In genomic region chr7:121035161-121035721, GRCm38 (mm10) we compare ENCODE assay signal across 8 mouse cellular contexts. TPM values are rescaled to one million over a fixed set of nuclear protein-coding genes. Genes with fewer than 3 reads are reported as not detected.
DNase-seq lines count a peak whose midpoint lies in the region; ATAC-seq lines count a peak whose summit lies in the region.

No protein-coding gene starts in this region.

- ATAC-seq in activated CD4-positive, CD25-positive, alpha-beta regulatory T cell, adult 4 months, result peak; percentile 2
- peak; percentile 32; the same call in 1 of the 2 replicates for ATAC-seq in embryonic facial prominence, embryonic 15.5 days (ENCODE audit: insufficient number of reproducible peaks, low FRiP score, low TSS enrichment, low read depth)
- ATAC-seq in midbrain, embryonic 11.5 days (ENCODE audit: low FRiP score), result peak; percentile 43

- H3K4me1 ChIP-seq in embryonic facial prominence, embryonic 15.5 days, result peaks cover 19% of the 10 kb centered on the region
- peaks cover 34% of the 10 kb centered on the region for H3K4me1 ChIP-seq in limb, embryonic 10.5 days
- peaks cover 13% of the 10 kb centered on the region for H3K4me1 ChIP-seq in midbrain, embryonic 11.5 days (ENCODE audit: control insufficient read depth, insufficient read depth, low read length)

- under 1% methylated on average over 24 of the region's 24 CpGs for WGBS in embryonic facial prominence, embryonic 15.5 days
- 1% methylated on average over 24 of the region's 24 CpGs for WGBS in limb, embryonic 10.5 days
- under 1% methylated on average over 24 of the region's 24 CpGs for WGBS in midbrain, embryonic 11.5 days

- H3K36me3 ChIP-seq in embryonic facial prominence, embryonic 15.5 days, result no peaks in the 10 kb centered on the region
- peaks cover 9% of the 10 kb centered on the region for H3K36me3 ChIP-seq in limb, embryonic 10.5 days
- H3K36me3 ChIP-seq in midbrain, embryonic 11.5 days (ENCODE audit: control insufficient read depth, insufficient read depth, low read length), result no peaks in the 10 kb centered on the region

- H3K4me3 ChIP-seq in embryonic facial prominence, embryonic 15.5 days (replicated peaks), result peak overlapping the region; percentile 85
- H3K4me3 ChIP-seq in limb, embryonic 10.5 days, result peak overlapping the region; percentile 73
- peak overlapping the region; percentile 88 for H3K4me3 ChIP-seq in midbrain, embryonic 11.5 days (ENCODE audit: low read depth, low read length)

- intact Hi-C loops in heart, postnatal 10 days (cut with DNase I), result loop anchor here (2.0 kb wide), 1 partner anchor 52 kb away; the partner anchor contains the start of genes Cdr2 and Mfsd13b

- H3K9me3 ChIP-seq in embryonic facial prominence, embryonic 15.5 days (replicated peaks), result no peaks in the 10 kb centered on the region
- no peaks in the 10 kb centered on the region for H3K9me3 ChIP-seq in limb, embryonic 10.5 days (replicated peaks)
- H3K9me3 ChIP-seq in midbrain, embryonic 11.5 days (ENCODE audit: control insufficient read depth, low read length), result no peaks in the 10 kb centered on the region

- H3K27ac ChIP-seq in embryonic facial prominence, embryonic 15.5 days (replicated peaks), result peak overlapping the region; percentile 93
- H3K27ac ChIP-seq in limb, embryonic 10.5 days, result peak overlapping the region; percentile 97
- H3K27ac ChIP-seq in midbrain, embryonic 11.5 days (ENCODE audit: low read depth, low read length), result peak overlapping the region; percentile 96

- H3K9ac ChIP-seq in embryonic facial prominence, embryonic 15.5 days, result peak overlapping the region; percentile 95
- H3K9ac ChIP-seq in midbrain, embryonic 11.5 days (ENCODE audit: low read length), result peak overlapping the region; percentile 99

- peak overlapping the region; percentile 61 for H3K4me2 ChIP-seq in embryonic facial prominence, embryonic 15.5 days (replicated peaks)
- H3K4me2 ChIP-seq in midbrain, embryonic 11.5 days, result peak overlapping the region; percentile 68

- H3K27me3 ChIP-seq in embryonic facial prominence, embryonic 15.5 days, result peaks cover 6% of the 10 kb centered on the region; the same call in 1 of the 2 replicates
- H3K27me3 ChIP-seq in limb, embryonic 10.5 days (ENCODE audit: low read depth, poor library complexity, severe bottlenecking), result peaks cover 9% of the 10 kb centered on the region
- H3K27me3 ChIP-seq in midbrain, embryonic 11.5 days (ENCODE audit: control insufficient read depth, insufficient read depth, low read length), result no peaks in the 10 kb centered on the region

- peak; percentile 17 to 29 for DNase-seq in right cerebral cortex, adult 2 months (ENCODE audit: low spot score in 2 of 2)
- DNase-seq in right cerebral cortex, postnatal 25 days, result no peak
- peak; percentile 68 to 70 for DNase-seq in heart, postnatal 10 days
- DNase-seq in limb, embryonic 10.5 days (ENCODE audit: low spot score), result peak; percentile 72
- DNase-seq in midbrain, embryonic 11.5 days (ENCODE audit: low spot score, missing footprints), result peak; percentile 95
- peak; percentile 59 for DNase-seq in yolk sac, embryonic 10.5 days (ENCODE audit: low spot score)

RNA-seq across cellular contexts. Expression of gene Mettl9, which starts 1.0 kb away (rescaled TPM):
- 1 to 10 TPM; 8.2 to 8.3 TPM for polyA plus RNA-seq in activated CD4-positive, CD25-positive, alpha-beta regulatory T cell, adult 4 months (2017; shearing (Covaris generic))
- polyA plus RNA-seq in embryonic facial prominence, embryonic 15.5 days (2015; fragmentation: Nextera tagmentation; extraction: Ambion mirVana), result 133 and 136 TPM in 2 replicates
- 100 to 1,000 TPM; 108 to 126 TPM for total RNA-seq in heart, postnatal 10 days (2021)
- polyA plus RNA-seq in limb, embryonic 10.5 days (2016; fragmentation: Nextera tagmentation; extraction: Ambion mirVana), result 205 and 223 TPM in 2 replicates
- 284 and 290 TPM in 2 replicates for polyA plus RNA-seq in midbrain, embryonic 11.5 days (2014; fragmentation: Nextera tagmentation; extraction: Ambion mirVana)

RNA-seq across cellular contexts. Expression of gene Igsf6, which starts 39.1 kb away (rescaled TPM):
- polyA plus RNA-seq in activated CD4-positive, CD25-positive, alpha-beta regulatory T cell, adult 4 months (2017; shearing (Covaris generic)), result under 1 TPM; 0.15 to 0.85 TPM
- polyA plus RNA-seq in embryonic facial prominence, embryonic 15.5 days (2015; fragmentation: Nextera tagmentation; extraction: Ambion mirVana), result 3.0 and 3.1 TPM in 2 replicates
- 1 to 10 TPM in 1 of 2 experiments, under 1 TPM in 1; 0.72 to 1.2 TPM for total RNA-seq in heart, postnatal 10 days (2021)
- polyA plus RNA-seq in limb, embryonic 10.5 days (2016; fragmentation: Nextera tagmentation; extraction: Ambion mirVana), result 0.65 and 1.1 TPM in 2 replicates
- polyA plus RNA-seq in midbrain, embryonic 11.5 days (2014; fragmentation: Nextera tagmentation; extraction: Ambion mirVana), result 0.94 and 0.96 TPM in 2 replicates

RNA-seq across cellular contexts. Expression of gene Otoa, which starts 46.2 kb away (rescaled TPM):
- not detected for polyA plus RNA-seq in activated CD4-positive, CD25-positive, alpha-beta regulatory T cell, adult 4 months (2017; shearing (Covaris generic))
- polyA plus RNA-seq in embryonic facial prominence, embryonic 15.5 days (2015; fragmentation: Nextera tagmentation; extraction: Ambion mirVana), result 0.61 and 0.75 TPM in 2 replicates
- 1 to 10 TPM; 2.3 to 4.9 TPM for total RNA-seq in heart, postnatal 10 days (2021)
- not detected in 2 replicates for polyA plus RNA-seq in limb, embryonic 10.5 days (2016; fragmentation: Nextera tagmentation; extraction: Ambion mirVana)
- 0.06 and 0.14 TPM in 2 replicates for polyA plus RNA-seq in midbrain, embryonic 11.5 days (2014; fragmentation: Nextera tagmentation; extraction: Ambion mirVana)

RNA-seq across cellular contexts. Expression of gene Mfsd13b, which starts 52.9 kb away (rescaled TPM):
- polyA plus RNA-seq in activated CD4-positive, CD25-positive, alpha-beta regulatory T cell, adult 4 months (2017; shearing (Covaris generic)), result not detected
- 0.17 TPM in 1 of 2 replicates, not detected in the other for polyA plus RNA-seq in embryonic facial prominence, embryonic 15.5 days (2015; fragmentation: Nextera tagmentation; extraction: Ambion mirVana)
- total RNA-seq in heart, postnatal 10 days (2021), result not detected
- 0.13 and 0.20 TPM in 2 replicates for polyA plus RNA-seq in limb, embryonic 10.5 days (2016; fragmentation: Nextera tagmentation; extraction: Ambion mirVana)
- polyA plus RNA-seq in midbrain, embryonic 11.5 days (2014; fragmentation: Nextera tagmentation; extraction: Ambion mirVana), result 0.19 and 0.29 TPM in 2 replicates

RNA-seq across cellular contexts. Expression of gene Cdr2, which starts 53.1 kb away (rescaled TPM):
- polyA plus RNA-seq in activated CD4-positive, CD25-positive, alpha-beta regulatory T cell, adult 4 months (2017; shearing (Covaris generic)), result 1 to 10 TPM; 1.0 to 1.3 TPM
- 11.3 and 14.1 TPM in 2 replicates for polyA plus RNA-seq in embryonic facial prominence, embryonic 15.5 days (2015; fragmentation: Nextera tagmentation; extraction: Ambion mirVana)
- total RNA-seq in heart, postnatal 10 days (2021), result 10 to 100 TPM; 14.3 to 17.9 TPM
- polyA plus RNA-seq in limb, embryonic 10.5 days (2016; fragmentation: Nextera tagmentation; extraction: Ambion mirVana), result 11.5 and 12.8 TPM in 2 replicates
- 17.6 and 18.0 TPM in 2 replicates for polyA plus RNA-seq in midbrain, embryonic 11.5 days (2014; fragmentation: Nextera tagmentation; extraction: Ambion mirVana)

Comparison
In these comparisons a context has a peak if more than half of its experiments do, and no peak if none do; other contexts are left out.
1. RNA of gene Mettl9, which starts 1.0 kb away (polyA plus RNA-seq): 284 to 290 TPM in midbrain, embryonic 11.5 days, 205 to 223 TPM in limb, embryonic 10.5 days and 133 to 136 TPM in embryonic facial prominence, embryonic 15.5 days; 8.2 to 8.3 TPM in activated CD4-positive, CD25-positive, alpha-beta regulatory T cell, adult 4 months; every median in the first group is over 10 times any median in the second.
2. Peak in every context shown above with its lines, with median percentiles within 50 percentile points of each other: ATAC-seq, H3K27ac ChIP-seq and H3K4me3 ChIP-seq.